Mouse (Mus musculus) erythroblast, embryonic 14.5 days (primary cell): Measurements from ENCODE around the gene Cish. TPM values are rescaled to one million over a fixed set of nuclear protein-coding genes. Genes with fewer than 3 reads are reported as not detected.

Experiments used
- H3K27me3 ChIP-seq: 2 replicates; pipeline ENCODE4 v1.6.1; 2012; ENCODE audit warnings: inconsistent platforms; ENCODE audit not compliant: control insufficient read depth
- H3K36me3 ChIP-seq: 2 replicates; pipeline ENCODE4 v1.6.1; 2012; ENCODE audit warnings: mild to moderate bottlenecking, inconsistent platforms; ENCODE audit not compliant: control insufficient read depth
- H3K4me1 ChIP-seq: 2 replicates; pipeline ENCODE4 v1.6.1; 2012; ENCODE audit warnings: inconsistent platforms; ENCODE audit not compliant: control insufficient read depth
- H3K4me3 ChIP-seq: replicated peaks from 2 replicates; pipeline ENCODE3; 2012; ENCODE audit warnings: moderate library complexity, mild to moderate bottlenecking, inconsistent platforms
- H3K9me3 ChIP-seq: 2 replicates; pipeline ENCODE4 v1.6.1; 2012; ENCODE audit warnings: low read length, inconsistent platforms, mixed read lengths; ENCODE audit not compliant: control insufficient read depth
- GATA1 ChIP-seq: IDR thresholded peaks from 2 replicates; pipeline ENCODE4 v1.6.1; 2012; ENCODE audit warnings: low read length, inconsistent platforms, mixed read lengths
- TAL1 ChIP-seq: IDR thresholded peaks from 3 replicates; pipeline ENCODE4 v1.6.1; 2012; ENCODE audit warnings: low read length, inconsistent platforms, mixed read lengths
- polyA plus RNA-seq: library from polyadenylated mRNA; stranded (reverse); fragments of >175 nt; gene quantifications from 2 replicates; pipeline ENCODE4 v1.2.3, GENCODE M21; 2012

Cish gene
- polyA plus RNA-seq, 1 experiment: 4.1 TPM

- no peaks in the 10 kb centered on the region for H3K27me3 ChIP-seq
- no peak overlapping the region for H3K4me3 ChIP-seq
- TF ChIP-seq TAL1: no peak
- TF ChIP-seq GATA1: no peak
- H3K4me1 ChIP-seq: peaks cover 3% of the 10 kb centered on the region
- H3K9me3 ChIP-seq: no peaks in the 10 kb centered on the region
- H3K36me3 ChIP-seq: no peaks in the 10 kb centered on the region
These were observed 14.4 kb upstream of the Cish start for GRCm38 (mm10) chr9:107281241-107281987.

DNA sequence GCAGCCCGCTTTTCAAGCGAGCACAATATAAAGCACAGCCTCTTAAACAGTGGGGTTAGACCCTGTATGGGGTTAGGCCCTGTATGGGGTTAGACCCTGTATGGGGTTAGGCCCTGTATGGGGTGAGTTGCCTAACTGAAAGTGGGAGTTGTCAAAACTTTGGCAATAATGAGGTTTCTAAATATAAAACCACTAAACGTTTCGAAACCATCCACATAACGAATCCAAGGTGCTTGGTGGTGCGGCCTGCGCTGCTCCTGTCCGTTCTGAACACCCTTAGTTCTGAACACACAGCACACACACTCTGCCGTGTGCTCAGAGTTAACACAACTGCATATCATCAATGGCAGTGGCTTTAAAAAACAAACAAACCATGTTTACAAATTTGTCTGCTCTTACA, 12.9 kb upstream of the Cish start:
- no peak for TF ChIP-seq GATA1
- TF ChIP-seq TAL1: no peak
- H3K9me3 ChIP-seq: no peaks in the 10 kb centered on the region
- no peak overlapping the region for H3K4me3 ChIP-seq
- H3K27me3 ChIP-seq: no peaks in the 10 kb centered on the region
- no peaks in the 10 kb centered on the region for H3K36me3 ChIP-seq
- H3K4me1 ChIP-seq: peaks cover 9% of the 10 kb centered on the region

- H3K4me1 ChIP-seq: peaks cover 28% of the 10 kb centered on the region
- no peaks in the 10 kb centered on the region for H3K9me3 ChIP-seq
- no peaks in the 10 kb centered on the region for H3K36me3 ChIP-seq
- H3K27me3 ChIP-seq: peaks cover 5% of the 10 kb centered on the region; the same call in 1 of the 2 replicates
- TF ChIP-seq GATA1 (no peak), TAL1 (no peak)
- H3K4me3 ChIP-seq: no peak overlapping the region
These were observed 10.8 kb upstream of the Cish start for GRCm38 (mm10) chr9:107285009-107285408.

DNA sequence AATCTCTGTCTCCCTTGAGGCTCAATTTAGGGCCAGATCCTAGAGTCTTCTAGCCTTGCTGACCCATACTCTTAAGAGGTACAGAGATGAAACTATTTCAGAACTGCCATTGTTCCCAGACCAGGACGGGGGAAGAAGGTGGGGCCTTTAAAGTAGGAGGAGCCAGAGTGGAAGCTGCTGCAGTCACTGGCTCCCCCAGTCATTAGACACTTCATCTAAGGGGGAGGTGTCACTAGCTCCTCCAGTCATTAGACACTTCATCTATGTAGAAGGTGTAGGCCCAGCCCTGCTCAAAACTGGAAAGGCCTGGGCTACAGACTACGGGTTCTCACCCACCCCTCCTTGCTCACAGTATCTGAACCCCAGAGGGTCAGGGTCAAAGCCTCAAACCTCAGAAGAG, 8.5 kb upstream of the Cish start:
- no peak overlapping the region for H3K4me3 ChIP-seq
- no peaks in the 10 kb centered on the region for H3K9me3 ChIP-seq
- H3K4me1 ChIP-seq: peaks cover 30% of the 10 kb centered on the region
- H3K27me3 ChIP-seq: peaks cover 5% of the 10 kb centered on the region
- TF ChIP-seq TAL1 (no peak), GATA1 (no peak)
- H3K36me3 ChIP-seq: no peaks in the 10 kb centered on the region

DNA sequence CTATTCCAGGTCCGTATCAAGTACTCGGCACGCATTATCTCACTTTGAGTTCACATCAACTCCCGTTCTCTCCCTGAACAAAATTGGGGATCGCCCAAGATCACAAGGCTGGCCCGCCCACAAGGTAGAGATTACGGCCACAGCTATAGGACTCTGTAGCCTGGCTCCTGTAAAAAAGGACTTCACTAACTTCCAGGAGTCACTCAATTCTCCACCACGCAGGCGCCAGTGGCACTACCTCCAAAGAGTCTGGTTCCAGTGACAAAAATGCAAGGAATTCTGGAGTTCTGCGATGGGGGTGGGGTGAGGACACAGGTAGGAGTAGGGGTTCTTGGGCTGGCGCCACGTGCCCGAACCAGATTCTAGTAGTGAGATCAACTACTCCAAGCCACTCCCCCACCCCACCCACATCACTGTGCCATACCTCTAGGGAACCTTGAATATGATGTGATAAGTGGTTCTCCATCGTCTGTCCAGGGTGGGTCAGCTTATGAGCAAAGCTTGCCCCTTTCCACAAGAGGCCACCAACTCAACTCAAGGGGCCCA, 7.6 kb upstream of the Cish start:
- Histone ChIP-seq H3K36me3 (no peaks in the 10 kb centered on the region), H3K4me1 (peaks cover 30% of the 10 kb centered on the region), H3K4me3 (no peak overlapping the region), H3K9me3 (no peaks in the 10 kb centered on the region), H3K27me3 (peaks cover 10% of the 10 kb centered on the region)
- TF ChIP-seq GATA1 (no peak), TAL1 (no peak)

DNA sequence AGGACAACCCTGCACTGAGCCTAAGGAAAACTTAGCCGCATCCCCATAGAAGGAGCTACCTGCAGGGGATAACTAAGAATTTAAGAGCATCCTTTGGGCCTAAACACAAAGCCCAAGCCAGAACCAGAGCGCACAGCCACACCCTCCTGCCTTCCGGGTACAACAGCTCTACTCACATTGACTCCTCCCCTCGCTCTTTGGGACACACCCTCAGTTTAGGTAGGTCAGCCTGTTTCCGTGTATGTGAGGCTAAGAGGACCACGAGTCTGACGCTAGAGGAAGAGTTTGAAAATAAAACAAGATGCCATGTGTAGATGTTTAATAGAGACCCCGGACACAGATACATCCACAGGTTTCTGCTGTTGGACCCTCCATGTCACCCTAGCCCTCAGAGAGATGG, 7.1 kb upstream of the Cish start:
- H3K4me1 ChIP-seq: peaks cover 30% of the 10 kb centered on the region

GRCm38 (mm10) chr9:107289211-107290076, 6.4 kb upstream of the Cish start, which contains the start of gene Mapkapk3:
Mapkapk3 (minus strand) TSS chr9:107289877.
- peaks cover 12% of the 10 kb centered on the region for H3K27me3 ChIP-seq
- H3K9me3 ChIP-seq: no peaks in the 10 kb centered on the region
- H3K36me3 ChIP-seq: no peaks in the 10 kb centered on the region
- peak within 1 kb of the TSS; percentile 61 for H3K4me3 ChIP-seq
- H3K4me1 ChIP-seq: peaks cover 35% of the 10 kb centered on the region
- no peak for TF ChIP-seq GATA1
- no peak for TF ChIP-seq TAL1

More for the DNA sequence above, 7.1 kb upstream of the Cish start:
- Histone ChIP-seq H3K4me3 (peak overlapping the region; percentile 61), H3K27me3 (peaks cover 12% of the 10 kb centered on the region), H3K36me3 (no peaks in the 10 kb centered on the region), H3K9me3 (no peaks in the 10 kb centered on the region)
- TF ChIP-seq GATA1 (no peak), TAL1 (no peak)

DNA sequence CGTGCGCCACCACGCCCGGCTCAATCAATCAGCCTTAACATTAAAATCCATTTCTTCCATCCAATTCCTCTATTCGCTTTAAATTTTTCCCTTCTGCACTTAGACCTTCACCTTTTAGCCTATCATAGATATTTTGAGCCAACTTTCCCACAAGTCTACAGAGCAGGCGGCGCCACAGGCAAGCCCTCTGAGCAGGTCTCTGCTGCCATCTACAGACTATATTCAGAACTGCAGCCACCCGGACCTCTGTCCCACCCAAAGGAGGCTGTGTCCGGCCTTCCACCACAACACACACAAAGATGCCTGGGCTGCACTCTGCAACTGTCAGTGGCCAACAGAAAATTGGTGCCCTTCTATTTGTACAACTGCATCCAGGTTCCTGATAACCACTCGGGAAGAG, 4.9 kb upstream of the Cish start:
- Histone ChIP-seq H3K9me3 (no peaks in the 10 kb centered on the region), H3K4me1 (peaks cover 47% of the 10 kb centered on the region), H3K27me3 (peaks cover 12% of the 10 kb centered on the region), H3K4me3 (no peak overlapping the region), H3K36me3 (no peaks in the 10 kb centered on the region)
- TF ChIP-seq GATA1: no peak
- no peak for TF ChIP-seq TAL1

DNA sequence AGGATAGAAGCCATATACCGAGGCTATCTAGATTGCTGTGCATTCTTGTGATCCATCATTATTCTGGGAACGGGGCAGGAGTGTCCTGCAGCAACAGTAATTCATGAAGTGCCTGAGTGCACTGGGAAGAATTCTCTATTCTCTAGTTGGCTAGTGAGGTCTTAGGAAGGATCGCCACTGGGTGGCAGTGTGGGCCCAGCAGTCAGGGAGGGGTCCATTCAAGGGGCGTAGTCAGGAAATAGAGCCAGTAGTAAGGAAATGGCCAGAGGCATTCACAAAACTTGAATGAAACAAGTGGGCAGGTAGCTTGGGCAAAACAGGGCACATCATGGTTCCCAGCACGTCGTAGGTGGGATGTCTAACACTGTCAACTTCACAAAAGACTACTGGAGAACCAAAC, 1.6 kb upstream of the Cish start:
- Histone ChIP-seq H3K27me3 (peaks cover 10% of the 10 kb centered on the region), H3K36me3 (peaks cover 5% of the 10 kb centered on the region), H3K4me3 (no peak overlapping the region), H3K9me3 (no peaks in the 10 kb centered on the region), H3K4me1 (peaks cover 62% of the 10 kb centered on the region)
- TF ChIP-seq TAL1 (no peak), GATA1 (no peak)
